Mouse (Mus musculus) ES-Bruce4 (cell line): ENCODE measurements around the gene Pnmal2.

Source experiments
- CTCF ChIP-seq: IDR thresholded peaks from one replicate; pipeline ENCODE4 v1.8.1; 2011; ENCODE audit warnings: low read depth, low read length
- EP300 ChIP-seq: IDR thresholded peaks from 2 replicates; pipeline ENCODE4 v1.6.1; 2011; ENCODE audit warnings: low read depth, low read length; ENCODE audit not compliant: insufficient read depth
- POLR2A ChIP-seq: IDR thresholded peaks from one replicate; pipeline ENCODE4 v1.8.1; 2011; ENCODE audit warnings: low read length; ENCODE audit not compliant: insufficient read depth

GRCm38 (mm10) chr7:16971160-16971559 is 26.7 kb downstream of the Pnmal2 start:
- TF ChIP-seq CTCF (no peak), POLR2A (no peak), EP300 (no peak)
